Mouse (Mus musculus): ENCODE measurements around the gene Rabgap1l.
"Not testable (repeated sequence)": the region's sequence is repeated elsewhere in the genome, so short reads cannot be mapped to it uniquely, and the experiment has no call there.

Rabgap1l gene

GRCm38 (mm10) chr1:160507766-160508165, 285.2 kb downstream of the Rabgap1l start:
- CTCF ChIA-PET = no interaction called here

GRCm38 (mm10) chr1:160496906-160497577, 296.0 kb downstream of the Rabgap1l start:
- CTCF ChIA-PET = no interaction called here

- CTCF ChIA-PET = no interaction called here
Measured at GRCm38 (mm10) chr1:160485731-160486130, 307.3 kb downstream of the Rabgap1l start.

GRCm38 (mm10) chr1:160485028-160485427, 308.0 kb downstream of the Rabgap1l start:
- CTCF ChIA-PET = no interaction called here

- CTCF ChIA-PET = no interaction called here
Measured at GRCm38 (mm10) chr1:160481643-160482042, 311.4 kb downstream of the Rabgap1l start.

GRCm38 (mm10) chr1:160467443-160467842, 325.6 kb downstream of the Rabgap1l start:
- CTCF ChIA-PET = no interaction called here

GRCm38 (mm10) chr1:160465186-160465585, 327.8 kb downstream of the Rabgap1l start:
- CTCF ChIA-PET = no interaction called here

GRCm38 (mm10) chr1:160464148-160464547, 328.9 kb downstream of the Rabgap1l start:
- CTCF ChIA-PET = no interaction called here

- CTCF ChIA-PET = no interaction called here
Measured at GRCm38 (mm10) chr1:160460346-160460745, 332.7 kb downstream of the Rabgap1l start.

GRCm38 (mm10) chr1:160451663-160452062, 341.3 kb downstream of the Rabgap1l start:
- CTCF ChIA-PET = no interaction called here

GRCm38 (mm10) chr1:160448681-160449080, 344.3 kb downstream of the Rabgap1l start:
- CTCF ChIA-PET = interaction anchor here (0.6 kb wide), 1 partner anchor 919 kb away, joined by 5 read pairs; no protein-coding TSS in a partner anchor

GRCm38 (mm10) chr1:160446823-160447222, 346.2 kb downstream of the Rabgap1l start:
- CTCF ChIA-PET = no interaction called here

- CTCF ChIA-PET = no interaction called here
Measured at GRCm38 (mm10) chr1:160443506-160443905, 349.5 kb downstream of the Rabgap1l start.

- CTCF ChIA-PET = no interaction called here
Measured at GRCm38 (mm10) chr1:160441679-160442078, 351.3 kb downstream of the Rabgap1l start.

- CTCF ChIA-PET = no interaction called here
Measured at GRCm38 (mm10) chr1:160441161-160441560, 351.9 kb downstream of the Rabgap1l start.

- CTCF ChIA-PET = no interaction called here
Measured at GRCm38 (mm10) chr1:160438820-160439219, 354.2 kb downstream of the Rabgap1l start.

- CTCF ChIA-PET = no interaction called here
Measured at GRCm38 (mm10) chr1:160417196-160417854, 375.7 kb downstream of the Rabgap1l start.

- CTCF ChIA-PET = no interaction called here
Measured at GRCm38 (mm10) chr1:160410822-160411221, 382.2 kb downstream of the Rabgap1l start.

- CTCF ChIA-PET = not testable (repeated sequence)
Measured at GRCm38 (mm10) chr1:160409689-160410088, 383.3 kb downstream of the Rabgap1l start.

- CTCF ChIA-PET = no interaction called here
Measured at GRCm38 (mm10) chr1:160409123-160409522, 383.9 kb downstream of the Rabgap1l start.

GRCm38 (mm10) chr1:160408302-160408897, 384.6 kb downstream of the Rabgap1l start:
- CTCF ChIA-PET = interaction anchor here (0.6 kb wide), 1 partner anchor 20 kb away, joined by 3 read pairs; no protein-coding TSS in a partner anchor

GRCm38 (mm10) chr1:160399428-160399827, 393.6 kb downstream of the Rabgap1l start:
- CTCF ChIA-PET = no interaction called here

- CTCF ChIA-PET = no interaction called here
Measured at GRCm38 (mm10) chr1:160397037-160397436, 396.0 kb downstream of the Rabgap1l start.
